Mouse (Mus musculus) neural tube, embryonic 10.5 days (tissue): ENCODE measurements around the gene Mylip.

Experiments used
- DNase-seq: peaks from one replicate; pipeline ENCODE4 v3.0.0-alpha.2; 2017; ENCODE audit warnings: low spot score; ENCODE audit errors: extremely low spot score

The Mylip gene

DNA sequence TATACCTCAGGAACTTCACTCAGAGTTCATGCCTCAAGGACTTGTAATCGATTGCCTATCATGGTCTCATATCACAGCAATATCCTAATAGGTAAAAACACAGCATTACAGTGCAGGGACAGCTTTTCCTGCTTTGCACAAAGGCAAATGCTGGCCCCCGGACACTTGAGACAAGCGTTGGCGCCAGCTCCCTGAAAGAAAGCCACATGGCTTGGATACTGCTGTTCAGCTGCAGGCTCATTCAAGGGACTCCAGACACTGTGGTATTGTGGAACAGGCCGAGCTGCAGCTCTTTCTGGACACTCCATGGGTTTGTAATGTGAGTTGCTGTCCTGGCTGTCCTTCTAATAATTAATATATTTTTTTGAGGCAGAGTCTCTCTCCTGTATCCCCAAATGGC, 34.4 kb downstream of the Mylip start:
- no peak for DNase-seq

DNA sequence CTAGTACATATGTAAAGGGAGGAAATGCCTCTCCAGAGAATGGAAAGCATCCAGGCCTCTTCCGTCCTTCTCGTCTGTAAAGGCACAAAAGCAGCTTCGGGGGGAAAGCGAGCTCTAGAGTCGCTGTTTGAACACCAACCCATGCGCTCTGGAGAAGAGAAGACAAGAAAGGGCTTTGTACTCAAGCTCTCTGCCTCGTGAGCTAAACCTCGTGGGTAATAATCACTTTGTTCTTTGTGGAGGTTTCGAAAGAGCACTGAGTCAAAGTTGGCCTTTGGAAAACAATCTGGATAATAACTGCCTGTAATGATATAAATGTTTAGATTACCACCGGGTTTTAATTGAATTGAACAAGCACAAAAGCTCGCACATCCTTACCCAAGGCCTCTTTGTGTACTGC, 39.7 kb downstream of the Mylip start:
- no peak for DNase-seq

DNA sequence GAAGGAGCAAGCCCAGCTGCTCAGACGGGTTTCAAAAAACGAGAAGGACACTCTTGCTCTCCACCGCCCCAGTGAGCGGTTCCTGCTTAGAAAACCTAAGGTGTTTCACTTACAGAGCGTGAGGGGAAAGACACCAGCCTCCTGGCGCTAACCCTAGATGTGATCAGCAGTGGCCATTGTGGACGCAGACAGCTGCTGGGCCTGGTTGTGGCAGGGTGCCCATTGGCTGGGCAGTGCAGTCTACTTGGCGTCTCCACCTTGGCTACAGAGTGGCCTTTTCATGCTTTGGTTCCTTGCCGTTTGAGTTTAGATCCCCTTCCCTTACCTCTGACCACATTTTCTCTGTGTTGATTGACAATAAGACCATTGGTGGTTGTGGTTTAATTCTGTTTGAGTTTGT, 47.6 kb downstream of the Mylip start:
- no peak for DNase-seq

DNA sequence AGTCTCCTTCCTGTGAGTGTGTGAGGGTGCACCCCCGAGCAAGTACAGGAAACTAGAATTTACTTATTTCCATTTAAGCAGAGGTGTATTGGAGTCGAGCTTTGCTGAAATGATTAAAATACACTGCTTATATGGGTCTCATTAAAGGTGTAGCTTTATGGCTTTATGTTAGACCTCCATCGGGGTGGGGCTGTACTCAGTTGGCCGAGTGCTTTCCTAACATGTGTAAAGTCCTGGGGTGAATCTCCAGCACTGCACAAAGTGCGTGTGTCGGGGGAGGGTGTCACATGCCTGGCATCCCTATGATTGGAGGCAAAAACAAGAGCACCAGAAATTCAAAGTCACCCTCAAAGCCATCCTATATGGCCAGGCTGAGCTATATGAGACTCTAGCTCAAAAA, 49.3 kb downstream of the Mylip start:
- DNase-seq, result no peak

DNA sequence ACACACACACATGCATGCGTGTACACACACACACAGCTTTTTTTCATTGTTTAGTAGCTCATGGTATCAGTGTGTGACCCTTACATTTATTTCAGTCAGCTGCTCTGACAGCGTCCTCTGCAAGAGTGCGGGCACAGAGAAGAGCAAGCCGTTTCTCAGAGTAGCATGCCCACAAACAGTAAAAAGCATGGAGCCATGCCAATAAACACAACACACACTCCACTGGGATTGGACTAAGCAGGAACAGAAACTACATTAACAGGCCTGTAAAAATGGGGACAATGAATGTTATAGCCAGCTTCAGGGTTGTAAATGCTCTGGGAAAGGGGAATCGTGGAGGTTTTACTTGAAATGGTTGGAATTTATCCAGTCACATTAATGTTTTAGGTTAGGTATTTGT, 50.7 kb downstream of the Mylip start:
- no peak for DNase-seq

DNA sequence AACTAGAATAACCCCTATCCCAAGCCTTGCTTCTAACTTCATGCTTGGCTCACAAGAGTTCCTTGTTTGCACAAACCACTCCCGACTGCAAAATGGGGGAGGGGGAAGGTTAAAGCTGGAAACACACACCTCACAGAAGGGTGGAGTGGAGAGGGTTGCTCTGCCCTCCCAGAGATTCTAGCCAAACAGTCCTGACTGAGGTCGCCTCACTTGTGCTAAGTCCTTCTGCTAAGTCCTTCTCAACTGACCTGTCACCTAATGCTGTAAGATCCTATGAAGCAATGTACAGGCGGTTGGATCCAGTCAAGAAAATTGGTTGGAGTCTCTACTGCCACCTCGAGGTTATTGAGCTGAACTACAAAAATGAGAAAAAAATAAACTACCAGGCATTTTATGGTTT, 52.9 kb downstream of the Mylip start:
- no peak for DNase-seq

DNA sequence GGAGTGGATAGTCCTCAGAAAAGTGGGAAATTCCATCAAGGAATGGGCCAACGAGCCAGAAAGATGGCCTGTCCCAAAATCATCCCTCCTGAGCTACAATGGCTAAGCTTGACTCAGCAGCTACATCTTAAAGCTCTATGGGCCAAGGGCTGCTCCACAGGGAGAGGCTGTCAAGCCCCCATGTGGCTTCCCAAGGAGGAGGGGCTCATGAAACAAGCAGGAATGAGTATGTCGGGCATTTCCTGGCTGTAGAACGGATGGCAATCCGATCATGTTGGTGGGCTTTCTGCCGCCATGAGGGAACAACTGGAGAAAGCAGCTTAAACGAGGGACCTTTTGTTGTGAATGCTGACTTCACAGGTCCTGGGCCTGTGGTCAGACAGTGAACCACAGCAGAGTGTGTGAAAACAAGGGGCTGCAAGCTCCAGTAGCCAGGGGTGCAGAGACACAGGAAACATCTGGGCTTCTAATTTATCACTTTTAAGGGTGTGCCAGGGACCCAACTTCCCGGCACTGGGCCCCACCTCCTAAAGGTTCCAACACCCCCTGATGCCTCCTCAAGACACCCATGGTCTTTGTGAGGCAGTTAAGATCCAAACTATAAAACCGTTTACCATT, 53.5 kb downstream of the Mylip start:
- no peak for DNase-seq

DNA sequence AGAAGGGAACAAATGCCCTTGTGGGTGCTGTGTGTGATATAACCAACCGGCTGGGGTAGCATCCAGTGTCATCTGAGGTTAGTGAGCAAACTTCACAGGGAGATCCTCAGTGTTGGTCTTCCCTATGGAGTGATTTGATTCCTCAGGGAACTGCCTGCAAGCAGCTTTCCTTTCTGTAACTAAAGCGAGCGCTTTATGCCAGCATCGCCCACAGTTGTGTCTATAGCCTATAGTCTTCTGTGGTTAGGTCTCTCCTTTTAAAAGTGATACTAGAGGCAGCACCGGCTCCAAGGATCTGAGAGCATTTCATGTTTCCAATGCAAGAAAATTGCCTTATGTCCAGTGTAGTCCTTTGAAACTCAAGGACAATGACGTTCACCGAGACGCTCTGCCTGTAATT, 54.7 kb downstream of the Mylip start:
- DNase-seq, result no peak

DNA sequence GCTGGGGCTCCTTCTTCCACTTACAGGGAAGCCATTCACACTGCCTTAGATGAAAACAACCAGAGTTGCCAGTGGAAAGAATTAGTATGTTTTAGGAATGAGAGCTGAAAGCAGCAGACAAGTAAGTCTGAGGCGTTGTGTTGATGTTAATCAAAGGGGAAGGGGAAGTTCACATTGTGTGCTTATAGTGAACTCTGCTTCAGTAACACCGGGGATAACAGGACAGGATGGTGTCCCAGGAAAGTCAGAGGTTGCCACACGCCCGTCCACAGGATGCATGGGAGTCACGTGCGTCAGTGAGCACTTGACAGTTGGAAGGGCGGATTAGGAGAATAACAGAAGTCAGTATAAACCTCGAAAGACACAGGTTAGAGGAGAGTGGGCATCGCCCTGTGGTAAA, 55.1 kb downstream of the Mylip start:
- no peak for DNase-seq

DNA sequence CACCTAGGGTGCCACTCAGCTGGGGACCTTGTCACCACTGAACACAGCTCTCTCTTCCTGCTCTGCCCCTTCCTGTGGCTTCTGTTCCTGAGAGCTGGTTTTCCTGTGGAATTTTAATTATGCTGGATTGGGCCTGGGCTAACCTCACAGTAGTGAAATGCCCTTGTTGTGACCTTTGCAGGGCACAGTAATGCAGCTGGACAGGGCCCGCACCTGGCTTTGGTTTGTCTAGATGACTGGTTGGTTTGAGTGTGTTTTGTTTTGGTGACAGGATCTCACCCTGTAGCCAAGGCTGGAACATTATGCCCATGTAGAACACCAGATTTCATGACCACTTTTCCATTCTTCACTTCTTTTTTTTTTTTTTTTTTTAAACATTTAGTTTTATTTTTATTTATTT, 57.1 kb downstream of the Mylip start:
- DNase-seq, result peak; percentile 33

DNA sequence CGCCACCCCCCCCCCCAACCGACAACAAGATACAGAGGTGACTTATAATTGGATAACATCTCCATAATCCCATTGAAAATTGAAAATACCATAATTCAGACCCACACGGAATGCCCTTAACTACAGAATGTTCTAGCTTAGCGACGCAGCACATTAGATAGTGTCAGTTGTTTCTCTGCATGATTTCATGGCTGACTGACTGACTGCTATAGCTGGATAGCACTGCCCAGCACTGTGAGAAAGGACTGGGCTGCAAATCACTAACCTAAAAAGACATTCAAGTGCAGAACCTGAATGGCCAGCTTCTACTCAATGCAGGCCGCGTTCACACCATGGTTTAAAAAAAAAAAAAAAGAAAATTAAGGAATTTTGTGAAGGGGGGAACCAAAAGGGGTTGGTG, 62.9 kb downstream of the Mylip start:
- no peak for DNase-seq

DNA sequence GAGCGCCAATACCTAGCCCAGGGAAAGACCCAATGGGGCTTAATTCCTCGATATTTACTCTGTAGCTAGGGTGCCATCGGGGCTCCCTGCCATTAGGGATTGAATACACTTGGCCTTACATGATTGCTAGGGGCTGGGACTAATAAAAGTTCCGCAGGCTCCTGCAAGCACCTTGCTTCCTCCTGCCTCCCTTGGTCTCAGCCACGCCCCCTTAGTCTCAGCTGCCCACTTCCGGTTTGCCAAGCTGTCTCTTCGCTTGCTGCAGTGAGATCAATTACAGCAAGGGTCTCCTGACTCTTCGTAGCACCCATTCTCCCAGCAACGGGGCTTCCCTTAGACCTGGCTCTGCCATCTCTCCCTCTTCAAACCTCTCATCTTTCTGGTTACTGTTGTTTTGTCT, 63.5 kb downstream of the Mylip start:
- DNase-seq, result no peak

DNA sequence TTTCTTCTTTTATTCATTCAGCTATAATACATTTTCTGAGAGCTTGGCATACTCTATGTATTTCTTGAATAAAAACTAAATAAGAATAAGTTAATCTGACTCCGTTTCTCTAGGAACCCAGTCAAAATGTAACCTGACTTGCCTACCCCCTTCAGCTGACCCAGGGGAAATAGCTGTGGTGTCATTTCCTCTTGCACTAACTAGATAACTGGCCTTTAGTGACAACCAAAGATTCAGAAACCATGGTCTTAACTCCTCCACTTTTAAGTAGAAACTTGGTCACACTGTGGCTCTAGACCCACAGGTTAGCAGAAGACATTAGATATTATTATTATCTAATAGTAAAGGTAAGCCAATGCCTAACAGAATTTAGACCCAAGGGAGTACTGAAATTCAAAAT, 64.5 kb downstream of the Mylip start:
- no peak for DNase-seq

DNA sequence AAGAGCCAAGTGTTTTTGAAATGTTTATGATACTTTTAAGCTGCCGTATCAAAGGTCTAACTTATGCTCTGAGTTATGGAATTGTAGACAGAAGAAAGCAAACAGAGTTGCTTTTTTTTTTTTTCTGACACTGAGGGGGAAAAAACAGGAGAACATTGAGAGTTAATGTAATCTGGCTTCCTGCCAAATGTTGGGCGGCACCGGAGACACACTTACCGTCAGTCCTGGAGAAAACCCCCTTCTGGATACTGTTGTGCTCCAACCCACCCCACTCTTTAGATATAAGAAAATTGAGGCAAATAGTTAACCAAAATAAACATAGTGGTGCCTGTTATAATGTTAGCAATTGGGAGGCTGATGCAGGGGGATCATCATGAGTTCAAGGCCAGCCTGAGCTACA, 65.1 kb downstream of the Mylip start:
- no peak for DNase-seq

DNA sequence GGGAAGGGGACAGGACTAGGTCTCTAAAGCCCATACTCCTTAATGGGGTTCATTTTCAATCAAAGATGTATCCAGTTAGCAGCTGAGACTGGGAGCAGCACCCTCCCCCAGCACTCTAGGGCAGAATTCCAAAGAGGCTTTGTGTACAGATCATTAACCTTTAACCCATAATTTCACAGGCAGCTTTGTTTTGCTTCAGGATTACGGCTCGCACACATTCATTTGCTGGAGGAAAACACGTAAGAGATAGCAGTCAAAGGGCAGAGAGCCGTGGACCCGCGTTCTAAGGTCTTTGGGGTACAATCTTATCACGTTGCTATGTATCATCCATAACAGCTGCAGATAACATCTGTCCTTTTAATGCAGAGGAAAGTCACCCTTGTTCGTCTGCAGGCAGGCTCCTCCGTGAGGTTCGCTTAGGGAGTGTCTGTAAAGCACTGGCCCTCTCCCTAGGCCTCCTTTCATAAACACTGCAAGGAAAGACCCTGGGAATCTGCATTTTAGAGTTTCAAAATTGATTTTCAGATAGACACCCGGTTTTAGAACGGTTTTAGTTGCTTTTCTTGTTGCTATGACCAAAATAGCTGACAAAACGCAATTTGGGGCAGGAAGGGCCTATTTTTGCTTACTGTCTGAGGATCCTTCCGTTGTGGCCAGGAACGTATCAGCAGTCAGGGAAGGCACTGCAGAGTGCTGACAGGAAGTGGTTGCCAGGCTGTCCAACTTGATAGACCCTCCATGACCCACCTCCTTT, 65.7 kb downstream of the Mylip start:
- peak; percentile 60 for DNase-seq

DNA sequence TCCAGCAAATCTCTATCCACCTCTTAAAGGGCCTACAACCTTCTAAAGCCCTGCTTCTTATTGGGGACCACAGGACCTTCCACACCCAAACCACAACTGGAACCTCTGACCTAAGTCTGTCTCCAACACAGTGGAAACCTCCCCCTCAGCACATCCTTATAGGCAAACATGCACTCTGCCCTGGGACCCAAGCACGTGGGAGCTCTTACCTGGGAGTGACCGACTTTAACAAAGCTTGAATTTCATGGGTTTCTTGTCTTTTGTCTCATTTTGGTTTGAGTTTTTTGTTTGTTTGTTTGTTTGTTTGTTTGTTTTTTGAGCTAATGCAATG, 66.3 kb downstream of the Mylip start:
- DNase-seq, result no peak

DNA sequence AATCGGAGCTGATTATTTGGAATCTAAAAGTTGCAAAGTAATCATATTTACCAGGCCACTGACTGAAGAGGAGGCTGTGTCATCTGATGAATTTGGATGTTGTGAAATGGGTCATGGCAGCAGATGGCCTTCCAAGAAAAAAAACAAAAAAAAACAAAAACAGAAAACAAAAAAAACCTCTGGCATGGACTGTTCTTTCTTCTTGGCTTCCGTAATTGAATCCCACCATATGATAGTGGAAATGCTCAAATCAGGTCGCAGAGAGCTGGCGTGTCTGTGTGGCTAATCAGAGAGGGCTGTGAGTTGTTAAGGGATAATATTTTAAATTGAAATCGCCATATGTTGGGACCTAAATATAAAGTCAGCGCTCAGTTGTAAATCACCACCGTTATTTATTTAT, 67.9 kb downstream of the Mylip start:
- no peak for DNase-seq

DNA sequence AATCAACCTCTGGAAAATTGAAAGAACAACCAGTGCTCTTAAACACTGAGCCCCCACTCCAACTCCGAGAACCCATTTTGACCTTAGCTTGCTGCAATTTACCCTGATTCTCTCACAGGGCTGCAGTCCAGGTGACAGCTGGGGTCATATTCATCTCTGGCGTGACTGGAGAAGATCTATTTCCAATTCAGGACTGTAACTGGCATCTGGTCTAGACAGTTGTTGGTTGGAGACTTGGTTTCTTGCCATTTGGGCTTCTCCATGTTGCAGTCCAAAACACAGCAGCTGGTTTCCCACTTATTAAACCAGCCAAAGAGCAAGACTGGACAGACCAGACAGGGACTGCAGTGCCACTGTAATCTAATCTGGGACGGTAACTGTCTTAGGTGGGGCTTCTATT, 70.6 kb downstream of the Mylip start:
- DNase-seq, result no peak

DNA sequence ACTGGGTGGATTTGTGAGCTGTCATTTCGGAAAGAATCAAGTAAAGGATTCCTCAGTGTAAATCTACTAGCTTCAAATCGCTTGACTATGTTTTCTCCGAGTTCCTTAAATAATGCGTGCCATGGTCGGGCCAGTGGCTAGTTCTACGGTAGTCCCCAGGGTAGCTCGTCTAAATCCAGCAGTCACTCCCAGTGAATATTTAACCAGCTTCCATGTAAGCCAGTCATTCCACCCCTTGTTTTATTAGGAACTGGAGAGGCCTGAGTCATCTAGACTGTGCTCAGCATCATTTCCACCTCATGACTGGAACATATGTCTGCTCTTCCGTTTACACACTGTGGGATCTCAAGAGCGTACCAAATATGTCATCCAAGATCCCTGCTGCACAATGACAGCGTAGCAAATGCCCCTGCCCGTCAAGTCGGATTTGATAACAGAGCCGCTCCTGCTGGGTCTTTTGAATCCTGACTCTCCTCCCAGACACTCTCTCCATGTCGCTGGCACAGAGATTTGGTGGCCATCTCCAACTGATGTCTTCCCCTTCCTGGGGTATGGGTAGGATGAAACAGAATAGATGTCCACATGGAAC, 71.9 kb downstream of the Mylip start:
- DNase-seq, result no peak
